Mouse (Mus musculus) monocyte, adult 5-6 weeks (primary cell): ENCODE results near the gene Brd9. TPM values are rescaled to one million over a fixed set of nuclear protein-coding genes. Genes with fewer than 3 reads are reported as not detected.

ENCODE experiments used
- ATAC-seq: fragments of 153-309, 156-312 bp; replicated peaks from 2 replicates; pipeline ENCODE4 v1.8.0; 2017; ENCODE audit warnings: mild to moderate bottlenecking; ENCODE audit not compliant: low TSS enrichment, insufficient number of reproducible peaks, severe bottlenecking, poor library complexity, low FRiP score
- total RNA-seq: library from RNA; stranded (forward); fragments of 200-1000, 200-491, 200-594 nt; gene quantifications from 3 replicates; pipeline ENCODE4 v1.2.3, GENCODE M21; 2017

Brd9 gene
- total RNA-seq, result 129 to 150 TPM (median 134 TPM) in 3 replicates

- ATAC-seq, result peak; percentile 86
These were observed at the start of gene Brd9, which contains the start of gene Trip13 for GRCm38 (mm10) chr13:73937321-73938176. TSS of gene Brd9 (plus strand) at chr13:73937811. TSS of gene Trip13 (minus strand) at chr13:73937784.

DNA sequence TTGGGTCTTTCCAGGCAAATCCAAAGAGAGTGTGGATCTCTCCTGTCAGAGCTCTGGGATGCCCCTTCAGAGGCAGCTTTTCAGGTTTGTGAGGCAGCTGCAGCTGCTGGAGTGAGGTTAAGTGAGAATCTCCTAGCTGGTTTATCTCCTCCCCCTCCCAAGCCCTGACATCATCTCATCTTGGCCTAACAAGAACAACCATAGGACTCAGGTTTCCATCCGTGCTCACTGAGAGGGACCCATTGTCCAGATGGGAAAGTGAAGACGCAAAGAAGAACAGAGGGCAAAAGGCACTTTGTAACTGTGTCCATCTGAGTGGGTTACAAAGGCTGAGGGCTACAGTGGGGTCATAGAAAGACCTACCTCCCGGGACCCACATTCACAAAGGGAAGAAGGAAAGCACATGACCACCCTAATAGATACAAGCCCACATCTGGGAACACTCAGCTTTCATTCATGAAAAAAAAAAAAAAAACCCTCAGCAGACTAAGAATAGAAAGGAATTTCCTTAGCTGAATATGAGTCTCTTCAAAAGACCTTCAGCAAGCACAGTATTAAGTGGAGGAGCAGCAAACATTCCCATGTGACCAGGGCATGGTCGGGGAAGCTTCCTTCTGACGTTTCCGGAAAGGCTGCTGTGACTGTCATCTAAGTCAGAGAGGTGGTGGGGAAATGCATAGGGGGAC, 45.0 kb upstream of the Brd9 start:
- ATAC-seq, result no peak

GRCm38 (mm10) chr13:73897561-73897960, 40.0 kb upstream of the Brd9 start:
- no peak for ATAC-seq

GRCm38 (mm10) chr13:73907136-73907535, 30.5 kb upstream of the Brd9 start:
- no peak for ATAC-seq

DNA sequence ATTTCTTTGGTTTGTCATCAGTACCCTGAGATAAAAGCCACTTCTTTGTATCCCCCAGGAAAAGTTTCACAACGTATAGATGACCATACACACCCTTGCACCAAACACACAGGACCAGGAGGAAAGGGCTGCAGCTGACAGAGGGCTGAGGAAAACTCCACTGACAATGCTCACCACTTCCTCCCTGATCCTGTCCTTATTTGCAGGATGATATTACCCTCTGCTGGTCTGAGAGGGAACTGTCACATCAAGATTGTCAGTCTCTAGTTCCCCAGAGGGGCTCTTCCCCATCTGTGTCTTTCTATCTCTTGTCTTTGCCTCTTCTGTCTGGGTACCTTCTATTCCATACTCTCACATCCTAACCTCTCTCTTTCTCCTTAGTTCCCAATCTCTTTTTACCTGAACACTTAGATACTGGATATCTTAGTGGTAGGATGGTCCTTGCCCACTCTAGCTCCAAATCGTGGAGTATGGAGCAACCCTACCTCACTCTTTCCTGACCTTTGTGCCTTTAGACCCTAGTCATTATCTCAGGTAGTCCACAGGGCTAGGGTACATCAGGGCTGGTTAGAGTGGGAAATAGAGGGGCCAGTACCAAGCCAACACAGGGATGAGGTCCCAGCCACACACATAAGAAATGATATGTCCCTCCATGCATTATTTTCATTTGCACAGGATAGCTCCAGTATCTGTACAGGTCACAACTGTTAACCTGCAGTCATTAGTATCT, 29.8 kb upstream of the Brd9 start:
- ATAC-seq, result no peak

GRCm38 (mm10) chr13:73913066-73913465, 24.5 kb upstream of the Brd9 start:
- no peak for ATAC-seq

GRCm38 (mm10) chr13:73932201-73932600, 5.4 kb upstream of the Brd9 start:
- ATAC-seq, result no peak

GRCm38 (mm10) chr13:73936938-73937320, 682 bp upstream of the Brd9 start:
- ATAC-seq, result no peak

DNA sequence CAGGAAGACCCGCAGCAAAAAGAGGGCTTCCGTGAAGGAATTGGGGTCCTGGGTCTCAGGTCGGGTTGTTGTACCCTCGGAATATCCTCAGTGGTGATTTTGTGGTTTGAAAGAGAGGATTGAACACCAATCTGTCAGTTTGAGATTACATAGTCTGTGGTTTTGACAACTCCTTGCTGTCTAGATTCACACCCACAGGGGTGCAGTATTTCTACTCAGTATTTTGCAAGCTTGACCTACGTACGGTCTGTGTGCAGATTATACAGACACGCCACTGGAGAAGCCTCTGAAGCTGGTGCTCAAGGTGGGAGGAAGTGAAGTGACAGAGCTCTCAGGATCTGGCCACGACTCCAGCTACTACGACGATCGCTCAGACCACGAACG, 558 bp downstream of the Brd9 start:
- peak; percentile 37; the same call in 1 of the 2 replicates for ATAC-seq

DNA sequence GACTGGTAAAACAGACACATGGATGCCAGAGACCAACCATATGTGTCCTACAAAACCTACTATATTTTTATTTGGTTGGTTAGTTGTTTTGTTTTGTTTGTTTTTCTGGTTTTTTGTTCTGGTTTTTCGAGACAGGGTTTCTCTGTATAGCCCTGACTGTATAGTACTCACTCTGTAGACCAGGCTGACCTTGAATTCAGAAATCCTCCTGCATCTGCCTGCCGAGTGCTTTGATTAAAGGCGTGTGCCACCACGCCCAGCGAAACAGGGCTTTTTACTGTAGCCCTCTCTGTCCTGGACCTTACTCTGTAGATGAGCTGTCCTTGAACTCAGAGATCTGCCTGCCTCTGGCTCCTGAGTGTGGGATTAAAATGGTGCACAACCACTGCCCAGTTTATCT, 1.5 kb downstream of the Brd9 start:
- ATAC-seq, result no peak

GRCm38 (mm10) chr13:73944606-73945005, 7.0 kb downstream of the Brd9 start:
- no peak for ATAC-seq

DNA sequence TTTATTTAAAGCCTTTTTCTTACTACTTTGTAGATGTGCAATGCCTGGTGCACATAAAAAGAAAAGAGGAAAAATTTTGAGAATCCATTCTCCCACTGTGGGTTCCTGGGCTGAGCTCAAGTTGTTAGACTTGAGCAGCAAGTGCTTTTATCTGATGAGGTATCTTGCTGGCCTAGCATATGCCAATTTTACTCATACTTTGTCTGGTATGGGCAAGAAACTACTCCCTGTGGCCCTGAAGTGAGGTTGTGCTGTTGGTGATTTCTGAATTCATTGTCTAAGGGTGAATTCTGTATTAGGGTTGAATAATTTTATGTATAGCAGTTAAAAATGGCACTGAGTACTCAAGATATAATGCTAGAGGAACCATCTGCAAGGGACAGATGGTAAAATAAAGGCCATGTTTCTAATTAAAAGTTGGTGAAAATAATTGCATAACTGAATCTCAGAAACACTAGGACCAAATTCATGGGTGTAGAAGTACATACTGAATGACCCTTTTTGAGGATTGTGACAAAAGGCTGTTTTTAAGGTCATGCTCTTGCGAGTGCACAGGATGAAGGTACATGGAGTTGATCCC, 16.0 kb downstream of the Brd9 start:
- ATAC-seq, result no peak

DNA sequence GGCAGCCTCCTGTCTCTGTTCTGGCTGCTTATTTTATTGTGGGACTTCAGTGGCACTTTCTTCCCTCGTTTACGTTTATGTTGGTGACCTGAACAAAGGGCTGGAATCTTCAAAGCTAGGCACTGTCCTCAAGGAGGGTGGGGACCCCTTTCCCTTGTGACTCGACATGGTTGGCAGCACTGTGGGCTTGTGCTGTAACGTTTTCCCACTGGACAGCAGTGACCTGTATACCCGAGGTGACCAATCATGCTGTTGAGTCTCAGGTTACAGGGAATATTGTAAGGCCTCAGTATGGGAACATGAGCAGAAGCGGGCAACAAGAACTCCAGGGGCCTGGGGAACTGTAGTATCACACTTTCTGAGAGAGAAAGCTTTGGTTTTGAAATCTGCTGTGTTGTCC, 17.1 kb downstream of the Brd9 start:
- ATAC-seq, result no peak

DNA sequence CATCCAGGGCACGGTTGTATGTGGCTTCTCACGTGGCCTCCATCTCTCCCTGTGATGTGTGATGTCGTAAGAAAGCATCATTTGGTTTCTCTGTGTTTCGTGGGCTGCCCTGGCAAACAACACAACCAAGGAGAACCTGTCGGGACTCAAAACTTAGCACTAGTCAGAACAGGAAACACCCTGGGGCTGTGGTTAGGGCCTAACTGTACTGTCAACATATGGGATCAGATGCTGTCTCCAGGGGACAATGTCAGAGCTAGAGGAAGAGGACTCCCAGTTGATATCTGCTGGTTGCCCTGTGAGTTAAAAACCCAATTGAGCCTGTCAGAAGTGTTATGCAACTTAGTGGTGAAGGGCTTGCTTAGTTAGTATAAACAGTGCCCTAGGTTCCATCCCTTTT, 17.9 kb downstream of the Brd9 start:
- no peak for ATAC-seq

GRCm38 (mm10) chr13:73960117-73960652, 22.6 kb downstream of the Brd9 start:
- ATAC-seq, result no peak

DNA sequence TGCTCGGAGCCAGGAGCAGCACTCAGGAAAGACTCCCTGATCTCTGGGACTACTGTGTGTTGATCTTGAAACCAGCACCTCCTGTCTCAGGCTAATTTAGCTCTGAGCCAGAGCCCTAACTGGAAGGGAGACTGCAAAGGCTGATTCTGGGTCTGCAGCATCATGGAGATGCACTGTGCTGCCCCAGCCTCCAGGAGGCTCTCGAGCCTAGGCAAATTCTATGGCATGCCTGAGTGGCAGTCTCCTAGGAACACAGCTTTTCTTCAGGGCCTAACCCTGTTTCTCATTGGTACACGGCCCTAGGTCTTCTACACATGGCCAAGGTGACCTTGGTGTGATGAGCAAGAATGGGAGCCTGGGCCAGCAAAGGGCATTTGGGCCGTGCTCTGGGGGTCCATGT, 23.6 kb downstream of the Brd9 start:
- ATAC-seq, result no peak

GRCm38 (mm10) chr13:73963551-73963950, 25.9 kb downstream of the Brd9 start, which contains the start of gene Zdhhc11:
TSS of gene Zdhhc11 (plus strand) at chr13:73963851.
- ATAC-seq, result no peak

DNA sequence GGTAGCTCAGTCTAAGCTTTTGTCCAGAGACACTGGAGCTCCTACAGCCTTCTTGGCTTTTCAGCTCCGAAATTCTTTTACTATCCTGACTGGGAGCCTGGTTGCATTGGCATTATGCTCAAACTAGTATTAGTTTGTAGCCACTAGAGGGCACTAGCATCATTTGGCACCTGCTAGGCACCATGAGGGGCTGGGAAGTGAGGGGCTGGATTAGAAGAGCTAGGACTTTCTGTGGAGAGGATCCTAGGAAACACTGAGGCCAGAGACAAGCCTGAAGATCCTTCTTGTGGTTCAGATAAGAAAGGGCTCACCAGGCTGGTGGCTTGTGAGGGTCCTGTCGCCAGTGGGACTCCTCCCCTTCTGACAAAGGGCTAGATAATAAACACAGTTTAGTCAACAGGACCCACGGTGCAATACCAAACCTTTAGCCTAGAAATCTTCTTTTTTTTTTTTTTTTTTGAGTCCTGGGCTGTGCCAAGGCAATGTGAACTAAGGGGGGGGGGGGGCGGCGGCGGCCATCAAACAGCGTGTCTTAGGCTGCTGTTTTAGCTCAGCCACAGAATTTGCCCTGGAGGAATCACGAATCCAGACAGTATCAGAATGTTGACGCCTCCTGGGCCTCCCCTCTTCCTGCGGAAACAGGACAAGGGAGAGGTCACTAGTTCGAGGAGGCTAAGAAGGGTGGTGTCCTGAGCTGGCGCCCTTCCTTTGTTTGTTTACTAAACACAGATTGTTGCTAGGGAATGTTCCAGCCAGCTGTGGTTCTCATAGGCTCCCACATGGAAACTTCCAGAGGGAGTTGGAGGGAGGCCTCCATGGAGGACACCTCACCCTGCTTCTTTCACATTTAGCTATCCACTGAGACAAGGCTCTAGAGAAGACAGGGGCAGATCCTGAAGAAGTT, 33.2 kb downstream of the Brd9 start:
- no peak for ATAC-seq
